Mouse (Mus musculus) forebrain, postnatal 0 days (tissue): ENCODE measurements at regions not wholly inside any gene's neighbourhood (a gene's known extent, or its start where the extent isn't known, plus 50 kb on each side); places are given as distances from the start of the nearest gene placed in this dataset.

Source experiments
- ATAC-seq: fragments of 200-750 bp; cut with Nextera tagmentation; 2 replicates; pipeline ENCODE4 v1.8.0; 2017; ENCODE audit warnings: mild to moderate bottlenecking, moderate library complexity
- DNase-seq: peaks from one replicate; pipeline ENCODE4 v3.0.0-alpha.2; 2015
- H3K27ac ChIP-seq: fragments of 300-500 bp; sonication (generic); 2 replicates; pipeline ENCODE4 v1.5.1; 2014; ENCODE audit warnings: low read depth, mild to moderate bottlenecking, antibody characterized with exemption, low read length, moderate library complexity, mixed read lengths
- H3K27me3 ChIP-seq: fragments of 300-500 bp; sonication (generic); 2 replicates; pipeline ENCODE4 v1.6.1; 2014; ENCODE audit warnings: mild to moderate bottlenecking, low read length, mixed read lengths; ENCODE audit not compliant: insufficient read depth
- H3K36me3 ChIP-seq: fragments of 300-500 bp; sonication (generic); 2 replicates; pipeline ENCODE4 v1.6.1; 2014; ENCODE audit warnings: mild to moderate bottlenecking, moderate library complexity; ENCODE audit not compliant: insufficient read depth
- H3K4me1 ChIP-seq: fragments of 300-500 bp; sonication (generic); 2 replicates; pipeline ENCODE4 v1.6.1; 2014; ENCODE audit warnings: antibody characterized with exemption; ENCODE audit not compliant: insufficient read depth
- H3K4me2 ChIP-seq: fragments of 300-500 bp; sonication (generic); 2 replicates; pipeline ENCODE4 v1.6.1; 2014; ENCODE audit warnings: low read depth, mild to moderate bottlenecking, moderate library complexity
- H3K4me3 ChIP-seq: fragments of 300-500 bp; sonication (generic); 2 replicates; pipeline ENCODE4 v1.5.1; 2014; ENCODE audit warnings: low read depth, low read length, mixed read lengths
- H3K9ac ChIP-seq: fragments of 300-500 bp; sonication (generic); 2 replicates; pipeline ENCODE4 v1.6.1; 2014; ENCODE audit warnings: mild to moderate bottlenecking
- H3K9me3 ChIP-seq: fragments of 300-500 bp; sonication (generic); 2 replicates; pipeline ENCODE4 v1.6.1; 2016; ENCODE audit warnings: low read length
- CTCF ChIP-seq: sonication (generic); IDR thresholded peaks from 2 replicates; pipeline ENCODE4 v1.5.1; 2016; ENCODE audit warnings: antibody characterized with exemption, control low read depth, low read depth
- WGBS: fragments of 180-500 bp; shearing (Covaris S2); extraction: QIAGEN DNeasy Blood & Tissue Kit; methylation state at CpG from one replicate; pipeline ENCODE4 v1.1.7; 2014; 5-methylcytosine and 5-hydroxymethylcytosine counted together

- no peak for TF ChIP-seq CTCF
- H3K9me3 ChIP-seq, result no peaks in the 10 kb centered on the region
- 52% methylated on average over 7 of the region's 7 CpGs for WGBS
- H3K4me2 ChIP-seq, result no peak overlapping the region
- H3K27ac ChIP-seq, result no peak overlapping the region
- no peaks in the 10 kb centered on the region for H3K36me3 ChIP-seq
- ATAC-seq (no peak), DNase-seq (no peak)
- H3K4me3 ChIP-seq, result no peak overlapping the region
- no peak overlapping the region for H3K9ac ChIP-seq
- no peaks in the 10 kb centered on the region for H3K4me1 ChIP-seq
- no peaks in the 10 kb centered on the region for H3K27me3 ChIP-seq
Observed at GRCm38 (mm10) chr9:72208296-72208695, 66.4 kb upstream of the Zfp280d start.

GRCm38 (mm10) chr9:72217296-72218028 is 57.2 kb upstream of the Zfp280d start:
- Histone ChIP-seq H3K9ac (no peak overlapping the region), H3K4me1 (no peaks in the 10 kb centered on the region), H3K36me3 (no peaks in the 10 kb centered on the region), H3K9me3 (no peaks in the 10 kb centered on the region), H3K27me3 (no peaks in the 10 kb centered on the region), H3K27ac (no peak overlapping the region), H3K4me2 (no peak overlapping the region), H3K4me3 (no peak overlapping the region)
- 67% methylated on average over 11 of the region's 11 CpGs for WGBS
- TF ChIP-seq CTCF, result no peak
- ATAC-seq (no peak), DNase-seq (no peak)

DNA sequence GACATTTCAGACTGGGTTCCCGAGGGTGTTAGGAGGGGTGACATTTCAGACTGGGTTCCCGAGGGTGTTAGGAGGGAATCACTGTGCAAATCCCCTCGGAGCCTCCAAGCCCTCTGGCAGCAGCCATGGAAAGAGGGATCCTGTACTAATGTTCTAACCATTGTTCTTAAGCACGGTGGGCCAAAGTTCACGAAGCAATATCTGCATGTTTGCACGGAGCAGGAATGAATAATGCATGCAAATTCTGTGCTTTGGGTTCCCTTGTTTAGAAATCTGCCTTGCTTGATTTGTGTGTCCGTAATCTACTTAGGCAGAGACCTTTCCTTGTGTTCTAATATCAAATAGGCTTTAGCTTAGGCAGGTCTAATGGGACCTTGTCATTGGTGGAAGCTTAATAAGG is 55.9 kb upstream of the Zfp280d start:
- no peaks in the 10 kb centered on the region for H3K4me1 ChIP-seq
- H3K27ac ChIP-seq, result no peak overlapping the region
- no peak for TF ChIP-seq CTCF
- no peaks in the 10 kb centered on the region for H3K36me3 ChIP-seq
- no peak overlapping the region for H3K4me3 ChIP-seq
- 30% methylated on average over 7 of the region's 7 CpGs for WGBS
- H3K9ac ChIP-seq, result no peak overlapping the region
- H3K9me3 ChIP-seq, result no peaks in the 10 kb centered on the region
- H3K27me3 ChIP-seq, result no peaks in the 10 kb centered on the region
- ATAC-seq, result no peak
- no peak for DNase-seq
- no peak overlapping the region for H3K4me2 ChIP-seq

GRCm38 (mm10) chr9:72219892-72220291 is 54.8 kb upstream of the Zfp280d start:
- Histone ChIP-seq H3K4me2 (no peak overlapping the region), H3K27me3 (no peaks in the 10 kb centered on the region), H3K9ac (no peak overlapping the region), H3K9me3 (no peaks in the 10 kb centered on the region), H3K4me3 (no peak overlapping the region), H3K27ac (no peak overlapping the region), H3K4me1 (no peaks in the 10 kb centered on the region), H3K36me3 (no peaks in the 10 kb centered on the region)
- TF ChIP-seq CTCF, result no peak
- peak; percentile 38; the same call in 1 of the 2 replicates for ATAC-seq
- 71% methylated on average over 12 of the region's 12 CpGs for WGBS
- DNase-seq, result peak; percentile 42

DNA sequence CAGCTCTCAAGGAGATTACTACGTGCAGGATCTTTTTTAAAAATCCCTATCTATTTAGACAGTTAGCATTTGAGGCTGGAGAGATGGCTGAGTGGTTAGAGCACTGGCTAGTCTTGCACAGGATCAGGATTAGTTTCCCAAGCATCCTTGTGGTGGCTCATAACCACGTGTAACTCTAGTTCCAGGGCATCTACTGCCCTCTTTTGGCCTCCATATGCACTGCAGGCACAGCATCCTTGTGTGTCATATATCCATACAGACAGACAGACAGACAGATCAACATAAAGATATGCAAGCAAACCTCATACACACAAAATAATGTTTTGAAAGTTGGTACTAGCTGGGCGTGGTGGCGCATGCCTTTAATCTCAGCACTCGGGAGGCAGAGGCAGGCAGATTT is 53.3 kb upstream of the Zfp280d start:
- ATAC-seq (no peak), DNase-seq (no peak)
- TF ChIP-seq CTCF, result peak; percentile 40; the same call in 1 of the 2 replicates
- H3K9me3 ChIP-seq, result no peaks in the 10 kb centered on the region
- 86% methylated on average over 5 of the region's 5 CpGs for WGBS
- no peaks in the 10 kb centered on the region for H3K27me3 ChIP-seq
- H3K4me3 ChIP-seq, result no peak overlapping the region
- H3K27ac ChIP-seq, result no peak overlapping the region
- H3K36me3 ChIP-seq, result no peaks in the 10 kb centered on the region
- H3K4me1 ChIP-seq, result no peaks in the 10 kb centered on the region
- no peak overlapping the region for H3K9ac ChIP-seq
- H3K4me2 ChIP-seq, result no peak overlapping the region
